Mouse (Mus musculus) midbrain, embryonic 13.5 days (tissue): ENCODE data around the gene Nup88. TPM values are rescaled to one million over a fixed set of nuclear protein-coding genes. Genes with fewer than 3 reads are reported as not detected.

Experiments used
- ATAC-seq: fragments of 200-750 bp; cut with Nextera tagmentation; 2 replicates; pipeline ENCODE4 v1.8.0; 2017; ENCODE audit warnings: mild to moderate bottlenecking, moderate TSS enrichment, moderate library complexity
- H3K27ac ChIP-seq: fragments of 300-500 bp; sonication (generic); 2 replicates; pipeline ENCODE4 v1.5.1; 2015; ENCODE audit warnings: inconsistent platforms, mild to moderate bottlenecking, moderate library complexity
- H3K27me3 ChIP-seq: fragments of 300-500 bp; sonication (generic); 2 replicates; pipeline ENCODE4 v1.6.1; 2015; ENCODE audit warnings: mild to moderate bottlenecking, inconsistent platforms
- H3K36me3 ChIP-seq: fragments of 300-500 bp; sonication (generic); 2 replicates; pipeline ENCODE4 v1.6.1; 2015; ENCODE audit warnings: mild to moderate bottlenecking, inconsistent platforms
- H3K4me1 ChIP-seq: fragments of 300-500 bp; sonication (generic); replicated peaks from 2 replicates; pipeline ENCODE4 v1.6.1; 2015; ENCODE audit warnings: inconsistent platforms
- H3K4me2 ChIP-seq: fragments of 300-500 bp; sonication (generic); replicated peaks from 2 replicates; pipeline ENCODE4 v1.6.1; 2015; ENCODE audit warnings: moderate library complexity, mild to moderate bottlenecking, inconsistent platforms
- H3K4me3 ChIP-seq: fragments of 300-500 bp; sonication (generic); replicated peaks from 2 replicates; pipeline ENCODE4 v1.5.1; 2015; ENCODE audit warnings: mild to moderate bottlenecking, inconsistent platforms
- H3K9ac ChIP-seq: fragments of 300-500 bp; sonication (generic); replicated peaks from 2 replicates; pipeline ENCODE4 v1.6.1; 2015; ENCODE audit warnings: mild to moderate bottlenecking, inconsistent platforms
- H3K9me3 ChIP-seq: fragments of 300-500 bp; sonication (generic); 2 replicates; pipeline ENCODE4 v1.6.1; 2016; ENCODE audit warnings: mild to moderate bottlenecking, inconsistent platforms
- WGBS: fragments of 180-500 bp; shearing (Covaris S2); methylation state at CpG from one replicate; pipeline ENCODE4 v1.1.7; 2015; 5-methylcytosine and 5-hydroxymethylcytosine counted together
- polyA plus RNA-seq: library from polyadenylated mRNA; unstranded; fragments of >200 nt; fragmentation: Nextera tagmentation; extraction: Ambion mirVana; gene quantifications from 2 replicates; pipeline ENCODE4 v1.2.1, GENCODE M21; 2015

The Nup88 gene
- polyA plus RNA-seq, 1 experiment from 2014 or later, result 143 TPM

DNA sequence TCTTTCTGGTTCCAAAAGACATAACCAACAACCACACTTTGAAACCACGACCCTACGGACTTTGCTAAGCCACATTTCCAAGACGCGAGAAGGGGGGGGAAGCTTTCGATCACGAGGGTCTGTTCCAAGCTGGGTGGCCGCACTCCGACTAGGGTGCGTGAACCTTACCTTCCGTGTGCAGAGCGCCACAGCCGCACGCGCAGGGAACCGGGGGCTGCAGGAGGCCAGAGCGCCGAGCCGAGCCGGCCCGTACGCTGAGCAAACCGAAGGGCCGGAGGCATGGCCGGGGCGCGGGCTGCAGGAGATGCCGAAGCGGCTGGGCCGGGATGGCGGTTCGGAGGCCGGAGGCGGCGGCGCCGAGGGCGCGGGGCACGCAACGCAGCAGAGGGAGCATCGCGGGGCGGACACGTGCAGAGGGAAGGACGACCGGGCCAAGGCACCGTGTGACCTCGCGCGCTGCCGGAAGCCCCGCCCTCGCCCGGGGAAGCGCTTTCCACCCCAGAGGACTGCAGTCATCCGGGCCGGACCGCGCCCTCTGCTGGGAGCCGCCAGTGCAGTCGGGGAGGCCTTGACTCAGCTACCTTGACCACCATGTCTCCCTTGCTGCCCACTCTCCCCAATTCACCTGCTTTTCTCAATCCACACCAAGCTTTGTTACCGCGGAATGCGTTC, 12.9 kb upstream of the Nup88 start, which contains the start of gene C1qbp:
Gene C1qbp, minus strand, starts transcription at position 470 of the 672 bp plus-strand sequence.
- no peaks in the 10 kb centered on the region for H3K9me3 ChIP-seq
- peak; percentile 98 for ATAC-seq
- H3K9ac ChIP-seq, result peak within 1 kb of the TSS; percentile 94
- H3K27ac ChIP-seq, result peak within 1 kb of the TSS; percentile 51; the same call in 1 of the 2 replicates
- H3K4me1 ChIP-seq, result peaks cover 13% of the 10 kb centered on the region
- no peaks in the 10 kb centered on the region for H3K27me3 ChIP-seq
- H3K4me2 ChIP-seq, result peak within 1 kb of the TSS; percentile 83
- H3K4me3 ChIP-seq, result peak within 1 kb of the TSS; percentile 97
- H3K36me3 ChIP-seq, result peaks cover 63% of the 10 kb centered on the region
- WGBS, result under 1% methylated on average over 60 of the region's 64 CpGs

DNA sequence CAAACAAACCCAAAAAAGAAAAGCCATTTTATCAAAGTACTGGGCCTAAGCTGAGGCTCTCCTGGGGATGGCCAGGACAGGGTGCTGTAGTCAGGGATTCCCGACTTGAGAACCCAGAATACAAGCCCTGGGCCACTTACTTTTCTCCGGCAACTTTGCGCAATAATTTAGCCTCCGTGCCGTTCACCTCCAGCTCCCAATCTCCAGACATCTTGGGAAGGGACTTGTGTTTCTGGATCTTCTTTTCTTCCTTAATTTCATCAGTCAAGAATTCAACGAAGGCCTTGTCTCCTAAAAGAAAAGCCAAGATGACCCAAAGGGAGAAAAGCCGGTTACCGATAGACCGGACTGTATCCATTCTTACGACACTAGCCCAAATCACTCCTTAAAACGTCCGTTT, 12.3 kb upstream of the Nup88 start:
- Histone ChIP-seq H3K9ac (peak overlapping the region; percentile 94), H3K36me3 (peaks cover 63% of the 10 kb centered on the region), H3K27me3 (no peaks in the 10 kb centered on the region), H3K9me3 (no peaks in the 10 kb centered on the region), H3K4me2 (peak overlapping the region; percentile 83), H3K27ac (no peak overlapping the region), H3K4me3 (peak overlapping the region; percentile 97), H3K4me1 (peaks cover 13% of the 10 kb centered on the region)
- WGBS, result 11% methylated on average over 12 of the region's 12 CpGs
- no peak for ATAC-seq

- H3K4me2 ChIP-seq, result peak overlapping the region; percentile 83; the same call in 1 of the 2 replicates
- no peak overlapping the region for H3K27ac ChIP-seq
- no peaks in the 10 kb centered on the region for H3K27me3 ChIP-seq
- no peak overlapping the region for H3K4me3 ChIP-seq
- H3K36me3 ChIP-seq, result peaks cover 62% of the 10 kb centered on the region
- H3K4me1 ChIP-seq, result peaks cover 13% of the 10 kb centered on the region
- 95% methylated on average over 14 of the region's 14 CpGs for WGBS
- no peaks in the 10 kb centered on the region for H3K9me3 ChIP-seq
- no peak overlapping the region; the same call in 1 of the 2 replicates for H3K9ac ChIP-seq
- no peak for ATAC-seq
Observed at GRCm38 (mm10) chr11:70980751-70981510, 11.2 kb upstream of the Nup88 start.

- no peak overlapping the region for H3K4me3 ChIP-seq
- no peak overlapping the region for H3K27ac ChIP-seq
- no peak for ATAC-seq
- no peaks in the 10 kb centered on the region for H3K27me3 ChIP-seq
- 88% methylated on average over 6 of the region's 6 CpGs for WGBS
- peaks cover 61% of the 10 kb centered on the region for H3K36me3 ChIP-seq
- no peak overlapping the region for H3K4me2 ChIP-seq
- H3K9me3 ChIP-seq, result no peaks in the 10 kb centered on the region
- H3K4me1 ChIP-seq, result peaks cover 13% of the 10 kb centered on the region
- H3K9ac ChIP-seq, result no peak overlapping the region
Observed at GRCm38 (mm10) chr11:70980232-70980631, 10.5 kb upstream of the Nup88 start.

DNA sequence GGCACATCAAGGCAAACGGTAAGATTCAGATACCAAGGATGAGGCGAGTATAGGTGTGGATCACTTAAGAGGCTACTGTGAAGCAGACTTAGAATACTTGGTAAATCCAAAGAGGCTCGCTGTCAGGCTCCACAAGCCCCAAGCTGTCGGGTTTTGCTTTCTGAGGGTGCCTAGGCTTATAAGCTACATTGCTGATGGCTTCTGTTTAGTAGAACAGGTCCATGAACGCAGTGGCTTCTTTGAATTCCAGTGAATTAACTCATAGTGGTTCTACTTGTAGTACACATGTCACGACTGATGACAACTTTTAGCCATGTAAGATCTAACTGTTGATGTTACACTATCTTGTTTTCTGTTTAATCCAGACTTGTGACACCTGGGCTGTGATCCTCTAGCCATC, 7.5 kb upstream of the Nup88 start:
- H3K27me3 ChIP-seq, result no peaks in the 10 kb centered on the region
- no peak overlapping the region for H3K27ac ChIP-seq
- H3K9me3 ChIP-seq, result no peaks in the 10 kb centered on the region
- no peak overlapping the region for H3K9ac ChIP-seq
- no peak for ATAC-seq
- H3K36me3 ChIP-seq, result peaks cover 78% of the 10 kb centered on the region
- no peak overlapping the region for H3K4me3 ChIP-seq
- no peak overlapping the region for H3K4me2 ChIP-seq
- H3K4me1 ChIP-seq, result peaks cover 13% of the 10 kb centered on the region
- WGBS, result 89% methylated on average over 6 of the region's 6 CpGs

DNA sequence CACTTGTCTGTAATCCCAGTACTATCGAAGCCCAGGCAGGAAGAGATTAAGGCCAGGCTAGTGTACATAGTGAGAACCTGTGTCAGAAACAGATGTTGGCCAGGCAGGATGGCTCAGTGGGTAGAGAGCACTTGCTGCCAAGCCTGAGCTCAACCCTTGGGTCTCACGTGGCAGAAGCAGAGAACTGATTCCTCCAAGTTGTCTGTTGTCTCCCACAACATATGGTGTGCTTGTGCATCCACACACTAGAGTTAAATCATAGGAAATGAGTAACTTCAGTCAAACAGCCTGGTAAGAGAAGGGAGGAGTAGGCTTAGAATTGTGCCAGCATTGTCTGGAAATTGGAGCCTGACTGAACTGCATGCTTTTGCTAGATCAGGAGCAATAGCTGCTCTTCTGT, 5.4 kb upstream of the Nup88 start:
- Histone ChIP-seq H3K9ac (no peak overlapping the region), H3K27me3 (no peaks in the 10 kb centered on the region), H3K4me3 (no peak overlapping the region), H3K4me1 (peaks cover 7% of the 10 kb centered on the region), H3K9me3 (no peaks in the 10 kb centered on the region), H3K4me2 (no peak overlapping the region), H3K27ac (no peak overlapping the region), H3K36me3 (peaks cover 72% of the 10 kb centered on the region)
- WGBS, result 81% methylated on average over 2 of the region's 2 CpGs
- ATAC-seq, result no peak

DNA sequence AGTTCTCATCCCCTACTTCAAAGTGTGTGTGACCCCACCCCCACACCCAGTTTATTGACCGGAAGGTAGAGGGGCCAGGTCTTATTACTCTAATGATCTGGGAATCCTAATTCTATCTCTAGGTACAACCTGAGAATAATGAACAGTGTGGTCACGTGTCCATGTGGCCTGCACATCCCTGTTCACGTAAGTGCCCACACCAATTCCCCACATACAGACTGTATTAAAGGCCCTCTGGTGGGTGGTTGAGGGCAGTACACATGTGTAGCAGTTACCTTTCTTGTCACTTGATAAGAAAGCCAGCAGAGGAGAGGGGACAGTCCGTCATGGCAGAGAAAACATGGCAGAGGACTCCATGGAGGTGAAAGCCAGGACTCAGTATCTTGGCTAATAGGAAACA, 4.2 kb upstream of the Nup88 start:
- Histone ChIP-seq H3K36me3 (peaks cover 59% of the 10 kb centered on the region), H3K27me3 (no peaks in the 10 kb centered on the region), H3K9ac (no peak overlapping the region), H3K9me3 (no peaks in the 10 kb centered on the region), H3K4me3 (no peak overlapping the region), H3K4me1 (peaks cover 10% of the 10 kb centered on the region), H3K27ac (no peak overlapping the region), H3K4me2 (no peak overlapping the region)
- ATAC-seq, result no peak
- WGBS, result 75% methylated on average over 4 of the region's 4 CpGs

DNA sequence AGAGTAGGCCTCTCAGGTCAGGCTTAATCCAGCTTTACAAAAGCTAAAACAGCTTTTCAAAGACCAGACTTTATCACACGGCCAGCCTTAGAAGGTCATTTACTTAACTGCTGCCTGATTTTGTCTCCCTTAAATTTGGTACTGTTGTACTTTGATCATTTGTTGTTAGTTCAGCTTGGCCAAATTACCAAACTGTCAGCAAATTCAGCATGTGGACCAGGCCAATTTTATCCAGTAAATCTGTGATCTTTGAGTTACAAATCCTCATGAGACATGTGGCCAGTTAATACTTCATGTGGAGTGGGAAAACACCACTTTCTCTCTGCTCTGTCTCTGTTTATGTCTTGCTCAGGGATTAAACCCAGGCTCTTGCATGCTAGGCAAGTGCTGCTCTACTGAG, 2.8 kb upstream of the Nup88 start:
- Histone ChIP-seq H3K4me2 (no peak overlapping the region), H3K4me1 (peaks cover 22% of the 10 kb centered on the region), H3K36me3 (peaks cover 45% of the 10 kb centered on the region), H3K27me3 (no peaks in the 10 kb centered on the region), H3K27ac (no peak overlapping the region), H3K4me3 (no peak overlapping the region), H3K9me3 (no peaks in the 10 kb centered on the region), H3K9ac (no peak overlapping the region)
- ATAC-seq, result no peak
- 57% methylated on average over 1 of the region's 1 CpGs for WGBS

DNA sequence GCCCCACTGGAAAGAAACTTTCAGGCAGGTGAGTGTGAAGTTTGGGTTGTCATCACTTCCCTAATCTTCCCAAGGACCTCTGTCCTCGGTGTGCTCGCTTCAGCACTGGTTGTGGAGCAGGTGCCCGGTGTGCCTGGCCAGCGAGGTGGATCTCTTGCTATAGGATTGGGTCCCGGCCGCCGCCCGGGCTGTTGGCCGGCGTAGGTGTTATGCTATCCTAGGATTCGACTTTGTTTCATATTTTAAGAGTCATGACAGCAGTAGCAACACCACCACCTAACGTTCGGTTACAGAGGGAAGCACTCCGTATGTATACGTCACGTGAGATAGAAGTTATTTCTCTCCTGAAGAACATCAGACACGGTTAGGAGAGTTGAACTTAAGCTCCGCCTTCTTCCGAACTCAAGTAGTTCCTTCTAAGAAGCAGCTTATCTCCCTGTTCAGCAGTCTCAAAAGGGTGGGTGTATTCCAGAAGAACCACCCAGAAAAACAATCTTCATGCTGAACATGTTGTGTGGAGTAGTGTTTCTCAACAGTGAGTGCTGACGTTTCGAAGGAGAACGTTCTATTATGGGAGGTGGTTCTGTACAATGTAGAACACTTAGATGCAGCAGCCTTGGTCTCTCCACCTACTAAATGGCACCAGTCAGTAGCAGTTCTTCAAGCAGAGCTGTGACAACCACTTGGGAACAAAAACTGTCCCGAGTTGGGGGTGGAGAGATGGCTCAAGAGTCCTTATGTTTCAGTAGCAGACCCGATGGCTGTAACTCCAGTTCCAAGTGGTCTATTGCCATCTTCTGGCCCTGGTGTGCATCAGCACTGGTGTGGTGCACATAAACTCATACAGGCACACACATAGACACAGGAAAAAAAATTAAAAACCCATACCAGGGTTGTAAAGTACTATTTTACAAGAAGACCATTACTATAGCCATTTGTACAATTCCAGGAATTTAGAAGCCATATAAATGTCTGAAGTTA, 1.1 kb upstream of the Nup88 start:
- 18% methylated on average over 24 of the region's 24 CpGs for WGBS
- ATAC-seq, result peak; percentile 49; the same call in 1 of the 2 replicates

DNA sequence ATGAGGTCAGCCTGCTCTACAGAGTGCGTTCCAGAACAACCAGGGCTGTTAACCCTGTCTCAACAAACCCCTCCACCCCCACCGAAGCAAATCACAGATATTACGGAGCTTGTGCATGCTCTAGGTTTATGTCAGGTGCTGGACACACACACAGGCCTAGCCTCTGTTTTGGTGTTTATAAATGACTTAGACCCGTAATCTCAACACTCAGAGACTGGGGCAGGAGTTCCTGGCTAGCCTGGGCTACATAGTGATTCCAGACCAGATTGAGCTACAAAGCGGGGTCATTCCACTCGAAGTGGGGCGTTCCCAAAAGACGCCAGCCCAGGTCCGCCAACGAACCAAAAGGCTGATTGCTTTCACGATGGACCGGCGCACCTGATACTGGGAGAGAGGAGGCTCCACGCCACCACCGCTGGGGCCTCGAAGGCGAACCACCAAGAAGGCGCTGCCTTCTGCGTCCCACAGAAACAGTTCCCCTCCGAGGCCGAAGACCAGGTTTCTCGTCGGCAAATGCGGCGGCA, 440 bp downstream of the Nup88 start:
- H3K36me3 ChIP-seq, result peaks cover 37% of the 10 kb centered on the region
- H3K4me1 ChIP-seq, result peaks cover 25% of the 10 kb centered on the region
- H3K27ac ChIP-seq, result peak overlapping the region; percentile 91
- ATAC-seq, result peak; percentile 49
- peak overlapping the region; percentile 92 for H3K9ac ChIP-seq
- no peaks in the 10 kb centered on the region for H3K9me3 ChIP-seq
- WGBS, result under 1% methylated on average over 25 of the region's 25 CpGs
- H3K27me3 ChIP-seq, result no peaks in the 10 kb centered on the region
- H3K4me3 ChIP-seq, result peak overlapping the region; percentile 83
- H3K4me2 ChIP-seq, result peak overlapping the region; percentile 85

More for the DNA sequence above, 1.1 kb upstream of the Nup88 start:
- H3K9me3 ChIP-seq, result no peaks in the 10 kb centered on the region
- H3K9ac ChIP-seq, result peak overlapping the region; percentile 74
- peak overlapping the region; percentile 83 for H3K4me3 ChIP-seq
- no peaks in the 10 kb centered on the region for H3K27me3 ChIP-seq
- peak overlapping the region; percentile 91 for H3K27ac ChIP-seq
- peak overlapping the region; percentile 85 for H3K4me2 ChIP-seq
- peaks cover 37% of the 10 kb centered on the region for H3K36me3 ChIP-seq
- H3K4me1 ChIP-seq, result peaks cover 25% of the 10 kb centered on the region

DNA sequence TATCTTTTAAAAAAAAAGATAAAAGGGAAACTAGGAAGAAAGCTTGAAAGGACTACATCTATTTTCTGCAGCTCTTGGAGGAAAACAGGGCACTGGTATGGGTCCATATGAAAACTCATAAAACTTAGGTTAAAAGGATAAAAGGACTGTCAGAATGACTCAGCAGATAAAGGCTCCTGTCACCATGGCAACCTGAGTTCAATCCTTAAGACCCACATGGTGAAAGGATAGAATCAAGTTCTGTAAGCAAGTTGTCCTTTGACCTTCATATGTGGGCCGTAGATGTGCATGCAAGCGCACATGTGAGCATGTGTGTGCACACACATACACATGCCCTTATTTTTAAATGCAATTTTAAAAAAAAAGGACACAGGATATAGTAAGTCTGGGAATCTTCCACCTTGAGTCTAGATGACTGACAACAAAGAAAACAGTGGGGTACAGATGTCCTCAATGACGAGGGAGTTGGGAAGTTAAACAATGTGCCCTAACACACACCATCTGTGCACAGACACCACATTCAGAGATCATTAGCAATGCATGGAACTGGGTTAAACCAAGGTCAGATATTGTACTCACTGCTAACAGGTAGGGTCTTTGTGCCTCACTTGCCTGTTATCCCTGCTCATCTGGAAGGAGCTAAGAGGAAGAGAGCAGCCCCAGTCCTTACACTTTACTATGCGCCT, 5.4 kb downstream of the Nup88 start:
- Histone ChIP-seq H3K4me1 (peaks cover 18% of the 10 kb centered on the region), H3K4me2 (no peak overlapping the region), H3K4me3 (no peak overlapping the region), H3K27me3 (no peaks in the 10 kb centered on the region), H3K36me3 (peaks cover 67% of the 10 kb centered on the region), H3K27ac (no peak overlapping the region), H3K9ac (no peak overlapping the region), H3K9me3 (no peaks in the 10 kb centered on the region)
- 81% methylated on average over 4 of the region's 4 CpGs for WGBS
- ATAC-seq, result no peak
